Mouse (Mus musculus): ENCODE results near the gene Slitrk3. TPM values are rescaled to one million over a fixed set of nuclear protein-coding genes. Genes with fewer than 3 reads are reported as not detected.

The Slitrk3 gene
- polyA plus RNA-seq, 1 experiment: not detected

GRCm38 (mm10) chr3:73006045-73006444 lies 51.6 kb downstream of the Slitrk3 start:
- TF ChIP-seq POLR2A (IDR thresholded peaks at IDR 0.05; ENCODE audit: insufficient read depth, low read length): no peak
- TF ChIP-seq CTCF (IDR thresholded peaks at IDR 0.05; ENCODE audit: low read depth, low read length): no peak
- no peak for TF ChIP-seq EP300 (IDR thresholded peaks at IDR 0.05; ENCODE audit: insufficient read depth, low read depth, low read length)
- no peaks in the 10 kb centered on the region for H3K27me3 ChIP-seq (ENCODE audit: control insufficient read depth, insufficient read depth, low read length, poor library complexity, severe bottlenecking)
- no peak overlapping the region for H3K4me3 ChIP-seq (ENCODE audit: low read depth, low read length)
- no peak overlapping the region for H3K27ac ChIP-seq (ENCODE audit: insufficient read depth, low read length)
- no peaks in the 10 kb centered on the region for H3K9me3 ChIP-seq (replicated peaks; ENCODE audit: control insufficient read depth, insufficient read depth, low read length, poor library complexity, severe bottlenecking)
- no peak overlapping the region for H3K9ac ChIP-seq (ENCODE audit: low read depth, poor library complexity, severe bottlenecking)
- H3K36me3 ChIP-seq (ENCODE audit: control insufficient read depth, insufficient read depth, low read length, poor library complexity, severe bottlenecking): no peaks in the 10 kb centered on the region
- no peaks in the 10 kb centered on the region for H3K4me1 ChIP-seq (ENCODE audit: control insufficient read depth, insufficient read depth, low read length)

GRCm38 (mm10) chr3:73002933-73003696 lies 54.5 kb downstream of the Slitrk3 start:
- TF ChIP-seq CTCF (IDR thresholded peaks at IDR 0.05; ENCODE audit: low read depth, low read length) (no peak), EP300 (IDR thresholded peaks at IDR 0.05; ENCODE audit: insufficient read depth, low read depth, low read length) (no peak), POLR2A (IDR thresholded peaks at IDR 0.05; ENCODE audit: insufficient read depth, low read length) (no peak)

GRCm38 (mm10) chr3:72997517-72997916 lies 60.1 kb downstream of the Slitrk3 start:
- Histone ChIP-seq H3K4me1 (ENCODE audit: control insufficient read depth, insufficient read depth, low read length) (no peaks in the 10 kb centered on the region), H3K9me3 (replicated peaks; ENCODE audit: control insufficient read depth, insufficient read depth, low read length, poor library complexity, severe bottlenecking) (no peaks in the 10 kb centered on the region), H3K9ac (ENCODE audit: low read depth, poor library complexity, severe bottlenecking) (no peak overlapping the region), H3K4me3 (ENCODE audit: low read depth, low read length) (no peak overlapping the region), H3K27ac (ENCODE audit: insufficient read depth, low read length) (no peak overlapping the region), H3K27me3 (ENCODE audit: control insufficient read depth, insufficient read depth, low read length, poor library complexity, severe bottlenecking) (no peaks in the 10 kb centered on the region), H3K36me3 (ENCODE audit: control insufficient read depth, insufficient read depth, low read length, poor library complexity, severe bottlenecking) (no peaks in the 10 kb centered on the region)
- TF ChIP-seq CTCF (IDR thresholded peaks at IDR 0.05; ENCODE audit: low read depth, low read length) (no peak), POLR2A (IDR thresholded peaks at IDR 0.05; ENCODE audit: insufficient read depth, low read length) (no peak), EP300 (IDR thresholded peaks at IDR 0.05; ENCODE audit: insufficient read depth, low read depth, low read length) (no peak)

More at GRCm38 (mm10) chr3:73002933-73003696, 54.5 kb downstream of the Slitrk3 start:
- H3K4me3 ChIP-seq (ENCODE audit: low read depth, low read length): no peak overlapping the region
- H3K4me1 ChIP-seq (ENCODE audit: control insufficient read depth, insufficient read depth, low read length): no peaks in the 10 kb centered on the region
- no peak overlapping the region for H3K27ac ChIP-seq (ENCODE audit: insufficient read depth, low read length)
- no peaks in the 10 kb centered on the region for H3K36me3 ChIP-seq (ENCODE audit: control insufficient read depth, insufficient read depth, low read length, poor library complexity, severe bottlenecking)
- H3K9me3 ChIP-seq (replicated peaks; ENCODE audit: control insufficient read depth, insufficient read depth, low read length, poor library complexity, severe bottlenecking): no peaks in the 10 kb centered on the region
- no peaks in the 10 kb centered on the region for H3K27me3 ChIP-seq (ENCODE audit: control insufficient read depth, insufficient read depth, low read length, poor library complexity, severe bottlenecking)
- H3K9ac ChIP-seq (ENCODE audit: low read depth, poor library complexity, severe bottlenecking): no peak overlapping the region

Other genes starting within 250 kb of the Slitrk3 start
- gene Sis, start 89.9 kb downstream of the Slitrk3 start, polyA plus RNA-seq (2011; ENCODE audit: insufficient read depth, insufficient read length, low read depth, missing spikeins): not detected in 2 replicates

Data from ES-Bruce4 (cell line).